Mouse (Mus musculus) embryonic facial prominence, embryonic 14.5 days (tissue): Measurements from ENCODE around the gene Uaca. TPM values are rescaled to one million over a fixed set of nuclear protein-coding genes. Genes with fewer than 3 reads are reported as not detected.

Source experiments
- ATAC-seq: fragments of 200-750 bp; cut with Nextera tagmentation; 2 replicates; pipeline ENCODE4 v1.8.0; 2017; ENCODE audit warnings: low read depth, moderate number of reproducible peaks, moderate TSS enrichment
- DNase-seq: peaks from one replicate; pipeline ENCODE4 v3.0.0-alpha.2; 2015; ENCODE audit warnings: low spot score
- H3K27ac ChIP-seq: fragments of 300-500 bp; sonication (generic); replicated peaks from 2 replicates; pipeline ENCODE4 v1.5.1; 2014; ENCODE audit warnings: low read depth, mild to moderate bottlenecking, low read length, moderate library complexity
- H3K27me3 ChIP-seq: fragments of 300-500 bp; sonication (generic); replicated peaks from 2 replicates; pipeline ENCODE4 v1.6.1; 2014; ENCODE audit warnings: low read length; ENCODE audit not compliant: control insufficient read depth, insufficient read depth
- H3K36me3 ChIP-seq: fragments of 300-500 bp; sonication (generic); 2 replicates; pipeline ENCODE4 v1.6.1; 2014; ENCODE audit warnings: low read length, mixed read lengths; ENCODE audit not compliant: control insufficient read depth, insufficient read depth
- H3K4me1 ChIP-seq: fragments of 300-500 bp; sonication (generic); 2 replicates; pipeline ENCODE4 v1.6.1; 2014; ENCODE audit warnings: antibody characterized with exemption, low read length; ENCODE audit not compliant: control insufficient read depth, insufficient read depth
- H3K4me2 ChIP-seq: fragments of 300-500 bp; sonication (generic); 2 replicates; pipeline ENCODE4 v1.6.1; 2014; ENCODE audit warnings: low read depth, mild to moderate bottlenecking, low read length, moderate library complexity, mixed read lengths
- H3K4me3 ChIP-seq: fragments of 300-500 bp; sonication (generic); 2 replicates; pipeline ENCODE4 v1.5.1; 2014; ENCODE audit warnings: low read depth, mild to moderate bottlenecking, low read length
- H3K9ac ChIP-seq: fragments of 300-500 bp; sonication (generic); 2 replicates; pipeline ENCODE4 v1.6.1; 2014; ENCODE audit warnings: low read depth, mild to moderate bottlenecking, low read length, moderate library complexity, mixed read lengths
- H3K9me3 ChIP-seq: fragments of 300-500 bp; sonication (generic); 2 replicates; pipeline ENCODE4 v1.6.1; 2016; ENCODE audit warnings: low read length; ENCODE audit not compliant: control insufficient read depth
- WGBS: fragments of 180-500 bp; shearing (Covaris S2); extraction: QIAGEN DNeasy Blood & Tissue Kit; methylation state at CpG from one replicate; pipeline ENCODE4 v1.1.7; 2014; 5-methylcytosine and 5-hydroxymethylcytosine counted together
- polyA plus RNA-seq: library from polyadenylated mRNA; unstranded; fragments of >200 nt; fragmentation: Nextera tagmentation; extraction: Ambion mirVana; gene quantifications from 2 replicates; pipeline ENCODE4 v1.2.1, GENCODE M21; 2014

Gene Uaca
- polyA plus RNA-seq, 1 experiment from 2014 or later = 31.8 TPM

DNA sequence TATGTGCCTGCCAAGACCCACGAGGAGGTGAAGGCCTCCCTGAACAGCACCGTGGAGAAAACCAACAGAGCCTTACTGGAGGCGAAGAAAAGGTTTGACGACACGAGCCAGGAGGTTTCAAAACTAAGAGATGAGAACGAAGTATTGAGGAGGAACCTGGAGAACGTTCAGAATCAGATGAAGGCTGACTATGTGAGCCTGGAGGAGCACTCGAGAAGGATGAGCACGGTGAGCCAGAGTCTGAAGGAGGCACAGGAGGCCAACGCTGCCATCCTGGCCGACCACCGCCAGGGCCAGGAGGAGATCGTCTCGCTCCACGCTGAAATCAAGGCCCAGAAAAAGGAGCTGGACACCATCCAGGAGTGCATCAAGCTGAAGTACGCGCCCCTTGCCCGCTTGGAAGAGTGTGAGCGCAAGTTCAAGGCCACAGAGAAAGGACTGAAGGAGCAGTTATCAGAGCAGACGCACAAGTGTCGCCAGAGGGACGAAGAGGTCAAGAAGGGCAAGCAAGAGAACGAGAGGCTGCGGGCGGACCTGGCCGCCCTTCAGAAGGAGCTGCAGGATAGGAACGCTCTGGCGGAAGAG lies 76.7 kb downstream of the Uaca start:
- ATAC-seq (no peak), DNase-seq (no peak)
- no peak overlapping the region for H3K4me3 ChIP-seq
- no peaks in the 10 kb centered on the region for H3K9me3 ChIP-seq
- no peak overlapping the region for H3K9ac ChIP-seq
- peaks cover 50% of the 10 kb centered on the region for H3K36me3 ChIP-seq
- H3K4me1 ChIP-seq = no peaks in the 10 kb centered on the region
- no peak overlapping the region for H3K27ac ChIP-seq
- 88% methylated on average over 28 of the region's 28 CpGs for WGBS
- H3K27me3 ChIP-seq = no peaks in the 10 kb centered on the region
- H3K4me2 ChIP-seq = no peak overlapping the region

DNA sequence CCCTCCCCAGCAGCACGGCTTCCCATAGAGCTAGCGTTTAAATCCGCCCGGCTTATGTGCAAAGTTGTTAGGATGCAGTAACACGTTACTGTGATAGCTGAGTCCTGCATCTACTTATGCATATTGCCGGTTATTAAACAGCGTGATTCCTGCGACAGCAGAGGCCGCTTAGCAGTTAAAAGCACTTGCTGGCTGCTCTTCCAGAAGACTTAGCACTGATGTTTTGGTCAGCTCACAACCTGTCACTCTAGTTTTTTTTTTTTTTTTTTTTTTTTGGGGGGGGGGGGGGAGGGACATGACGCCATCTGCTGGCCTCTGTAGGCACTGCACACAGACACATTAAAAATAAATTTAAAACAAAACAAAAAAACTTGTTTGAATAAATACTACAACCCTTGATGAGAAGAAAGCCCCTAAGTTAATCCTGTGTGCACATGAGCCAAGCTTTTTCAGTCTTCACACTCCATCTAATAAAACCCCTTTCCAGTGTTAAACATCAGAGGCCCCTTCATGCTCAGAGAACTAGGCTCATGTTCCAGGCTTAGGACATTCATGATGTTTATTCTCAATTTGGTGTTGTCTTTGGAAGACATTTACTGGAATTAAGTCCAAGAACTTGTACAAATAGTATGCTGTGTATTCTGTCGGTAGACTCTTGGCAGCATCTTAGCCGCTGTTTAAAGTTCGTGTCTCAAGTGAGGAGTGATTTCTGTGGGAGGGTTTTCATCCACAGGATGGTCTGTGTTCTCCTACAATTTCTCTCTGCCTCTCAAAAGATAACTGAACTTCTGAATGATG lies 79.1 kb downstream of the Uaca start:
- Histone ChIP-seq H3K4me2 (no peak overlapping the region), H3K36me3 (peaks cover 44% of the 10 kb centered on the region), H3K9ac (no peak overlapping the region), H3K27ac (no peak overlapping the region), H3K4me1 (no peaks in the 10 kb centered on the region), H3K27me3 (no peaks in the 10 kb centered on the region), H3K9me3 (no peaks in the 10 kb centered on the region), H3K4me3 (no peak overlapping the region)
- 79% methylated on average over 13 of the region's 13 CpGs for WGBS
- DNase-seq (peak; percentile 39), ATAC-seq (no peak)

DNA sequence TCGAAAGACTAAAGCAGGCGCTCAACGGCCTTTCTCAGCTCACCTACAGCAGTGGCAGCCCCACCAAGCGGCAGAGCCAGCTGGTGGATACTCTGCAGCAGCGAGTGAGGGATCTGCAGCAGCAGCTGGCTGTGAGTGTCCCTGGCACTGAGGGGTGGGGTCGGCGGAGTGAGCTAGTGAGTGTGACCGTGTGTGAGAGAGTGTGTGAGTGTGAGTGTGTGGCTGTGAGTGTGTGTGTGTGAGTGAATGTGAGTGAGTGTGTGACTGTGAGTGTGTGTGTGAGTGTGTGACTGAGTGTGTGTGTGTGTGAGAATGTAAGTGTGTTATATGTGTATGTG lies 79.7 kb downstream of the Uaca start:
- Histone ChIP-seq H3K9me3 (no peaks in the 10 kb centered on the region), H3K27me3 (no peaks in the 10 kb centered on the region), H3K4me2 (no peak overlapping the region), H3K4me1 (no peaks in the 10 kb centered on the region), H3K36me3 (peaks cover 44% of the 10 kb centered on the region), H3K9ac (no peak overlapping the region), H3K4me3 (no peak overlapping the region), H3K27ac (no peak overlapping the region)
- DNase-seq (no peak), ATAC-seq (no peak)
- 80% methylated on average over 8 of the region's 8 CpGs for WGBS

DNA sequence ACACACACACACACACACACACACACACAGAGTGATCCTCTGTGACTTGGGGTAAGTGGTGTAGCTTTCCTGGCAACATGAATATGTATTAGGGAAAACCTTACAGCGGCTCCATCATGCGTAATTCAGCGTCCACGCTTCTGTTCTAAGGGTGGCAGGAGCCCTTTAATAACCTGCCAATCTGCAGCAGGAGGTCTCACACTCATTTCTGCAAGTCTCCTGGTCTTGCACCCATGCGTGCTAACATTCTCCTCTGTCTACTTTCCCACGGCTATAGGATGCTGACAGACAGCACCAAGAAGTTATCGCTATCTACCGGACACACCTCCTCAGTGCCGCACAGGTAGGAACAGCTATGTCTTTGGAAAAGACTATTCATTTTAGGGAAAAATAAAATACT lies 81.7 kb downstream of the Uaca start:
- no peaks in the 10 kb centered on the region for H3K9me3 ChIP-seq
- DNase-seq (no peak), ATAC-seq (no peak)
- H3K4me3 ChIP-seq = no peak overlapping the region
- H3K9ac ChIP-seq = no peak overlapping the region
- H3K27me3 ChIP-seq = no peaks in the 10 kb centered on the region
- WGBS = 82% methylated on average over 9 of the region's 9 CpGs
- H3K4me2 ChIP-seq = no peak overlapping the region
- H3K27ac ChIP-seq = no peak overlapping the region
- peaks cover 41% of the 10 kb centered on the region for H3K36me3 ChIP-seq
- no peaks in the 10 kb centered on the region for H3K4me1 ChIP-seq

DNA sequence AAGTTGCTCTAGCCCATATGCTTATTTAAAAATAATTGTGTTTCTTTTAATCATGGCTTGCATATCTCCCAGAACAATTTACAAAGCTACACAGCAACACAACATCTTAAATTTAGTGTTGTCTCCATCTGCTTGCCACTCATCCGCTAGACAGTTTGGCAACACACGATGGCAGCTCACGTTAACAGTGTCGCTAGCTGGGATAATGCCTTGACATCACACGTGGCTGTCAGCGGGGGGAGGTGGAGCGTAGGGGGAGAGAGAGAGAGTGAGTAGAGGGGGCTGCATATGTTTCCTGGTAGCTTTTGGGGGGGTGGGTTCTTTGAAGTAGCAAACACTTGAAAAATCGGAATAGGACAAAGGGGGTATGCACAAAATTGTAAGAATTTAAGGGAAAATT lies 82.2 kb downstream of the Uaca start:
- DNase-seq (no peak), ATAC-seq (no peak)
- Histone ChIP-seq H3K4me3 (no peak overlapping the region), H3K27ac (no peak overlapping the region), H3K4me1 (no peaks in the 10 kb centered on the region), H3K36me3 (peaks cover 40% of the 10 kb centered on the region), H3K27me3 (no peaks in the 10 kb centered on the region), H3K4me2 (no peak overlapping the region), H3K9me3 (no peaks in the 10 kb centered on the region), H3K9ac (no peak overlapping the region)
- WGBS = 66% methylated on average over 8 of the region's 8 CpGs

DNA sequence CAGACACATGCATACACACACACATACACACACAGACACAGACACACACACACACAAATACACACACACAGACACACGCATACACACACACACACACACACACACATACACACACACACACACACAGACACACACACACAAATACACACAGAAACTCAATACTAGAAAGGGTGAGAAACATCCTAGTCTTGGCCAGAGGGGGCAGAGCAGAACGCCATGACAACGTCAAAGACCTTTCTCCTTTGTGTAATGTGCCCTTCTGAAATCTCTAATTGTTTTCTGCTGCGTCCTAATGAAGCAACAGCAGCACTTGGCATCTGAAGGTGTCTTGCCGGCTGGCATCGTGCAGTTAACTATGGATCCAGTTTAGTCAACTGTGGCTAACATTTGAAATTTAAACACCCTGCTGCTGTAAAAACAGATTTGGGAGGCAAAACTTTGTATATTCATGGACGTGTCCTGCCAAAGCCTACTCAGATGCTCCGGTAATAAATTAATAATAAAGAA lies 83.8 kb downstream of the Uaca start:
- no peak for DNase-seq
- 77% methylated on average over 8 of the region's 8 CpGs for WGBS
- H3K4me1 ChIP-seq = no peaks in the 10 kb centered on the region

DNA sequence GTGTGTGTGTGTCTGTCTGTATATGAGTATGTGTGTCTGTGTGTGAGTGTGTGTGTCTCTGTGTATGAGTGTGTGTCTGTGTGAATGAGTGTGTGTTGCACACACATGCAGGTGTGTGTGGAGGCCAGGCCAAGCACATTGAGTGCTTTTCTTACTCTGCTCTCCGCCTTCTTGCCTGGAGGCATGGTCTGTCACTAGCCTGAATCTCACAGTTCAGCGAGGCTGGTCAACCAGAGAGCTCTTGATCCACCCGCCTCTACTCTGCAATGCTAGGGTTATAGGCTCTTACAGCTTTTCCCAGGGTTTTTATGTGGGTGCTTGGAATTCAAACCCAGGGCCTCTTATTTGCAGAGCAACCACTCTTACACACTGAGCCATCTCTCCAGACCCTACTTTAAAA lies 84.3 kb downstream of the Uaca start:
- no peaks in the 10 kb centered on the region for H3K27me3 ChIP-seq
- H3K9me3 ChIP-seq = no peaks in the 10 kb centered on the region
- WGBS = 77% methylated on average over 3 of the region's 3 CpGs
- ATAC-seq (no peak), DNase-seq (no peak)
- H3K27ac ChIP-seq = no peak overlapping the region
- H3K9ac ChIP-seq = no peak overlapping the region
- no peaks in the 10 kb centered on the region for H3K4me1 ChIP-seq
- H3K4me3 ChIP-seq = no peak overlapping the region
- no peak overlapping the region for H3K4me2 ChIP-seq
- H3K36me3 ChIP-seq = peaks cover 39% of the 10 kb centered on the region

More for the DNA sequence above, 83.8 kb downstream of the Uaca start:
- no peak overlapping the region for H3K9ac ChIP-seq
- ATAC-seq = no peak
- H3K27me3 ChIP-seq = no peaks in the 10 kb centered on the region
- H3K9me3 ChIP-seq = no peaks in the 10 kb centered on the region
- no peak overlapping the region for H3K27ac ChIP-seq
- peaks cover 39% of the 10 kb centered on the region for H3K36me3 ChIP-seq
- H3K4me2 ChIP-seq = no peak overlapping the region
- no peak overlapping the region for H3K4me3 ChIP-seq

DNA sequence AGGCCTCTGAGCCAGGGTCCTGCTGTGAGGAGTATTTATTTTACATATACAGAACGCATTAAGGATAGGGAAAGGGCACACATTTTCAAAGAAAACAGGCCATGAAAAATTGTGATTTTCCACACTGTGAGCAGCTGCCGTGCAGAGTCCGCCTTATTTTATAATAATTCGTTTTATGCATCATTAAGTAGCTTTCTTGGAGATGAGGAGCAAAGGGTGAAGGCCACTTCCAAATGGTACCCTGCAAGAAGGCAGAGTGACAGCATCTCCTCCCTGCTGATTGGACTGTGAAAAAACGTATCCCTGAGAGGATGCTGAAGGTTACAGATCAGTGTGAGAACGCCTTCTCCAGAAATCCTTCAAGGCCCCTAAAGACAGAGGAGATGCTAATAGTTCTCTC lies 90.8 kb downstream of the Uaca start:
- no peak overlapping the region for H3K4me2 ChIP-seq
- DNase-seq (no peak), ATAC-seq (no peak)
- no peak overlapping the region for H3K4me3 ChIP-seq
- H3K27ac ChIP-seq = no peak overlapping the region
- H3K9ac ChIP-seq = no peak overlapping the region
- H3K4me1 ChIP-seq = 0 out of 2 replicates have a peak, but pooled peaks cover 8% of the 10 kb centered on the region
- H3K27me3 ChIP-seq = no peaks in the 10 kb centered on the region
- peaks cover 24% of the 10 kb centered on the region for H3K36me3 ChIP-seq
- no peaks in the 10 kb centered on the region for H3K9me3 ChIP-seq
- WGBS = 60% methylated on average over 6 of the region's 6 CpGs
